Mouse (Mus musculus) kidney, embryonic 16.5 days (tissue): ENCODE measurements around the gene Ccdc12. TPM values are rescaled to one million over a fixed set of nuclear protein-coding genes. Genes with fewer than 3 reads are reported as not detected.

Experiments
- ATAC-seq: fragments of 200-750 bp; cut with Nextera tagmentation; 2 replicates; pipeline ENCODE4 v1.8.0; 2017; ENCODE audit warnings: moderate TSS enrichment; ENCODE audit not compliant: low FRiP score, low TSS enrichment
- H3K27ac ChIP-seq: fragments of 300-500 bp; sonication (generic); 2 replicates; pipeline ENCODE4 v1.5.1; 2014; ENCODE audit warnings: low read length
- H3K27me3 ChIP-seq: fragments of 300-500 bp; sonication (generic); 2 replicates; pipeline ENCODE4 v1.6.1; 2014; ENCODE audit warnings: low read length, control low read depth, mixed read lengths; ENCODE audit not compliant: insufficient read depth
- H3K36me3 ChIP-seq: fragments of 300-500 bp; sonication (generic); 2 replicates; pipeline ENCODE4 v1.6.1; 2014; ENCODE audit warnings: low read length, control low read depth, mixed read lengths; ENCODE audit not compliant: insufficient read depth
- H3K4me1 ChIP-seq: fragments of 300-500 bp; sonication (generic); 2 replicates; pipeline ENCODE4 v1.6.1; 2014; ENCODE audit warnings: low read length, control low read depth, mixed read lengths; ENCODE audit not compliant: insufficient read depth
- H3K4me2 ChIP-seq: fragments of 300-500 bp; sonication (generic); replicated peaks from 2 replicates; pipeline ENCODE4 v1.6.1; 2014; ENCODE audit warnings: low read depth, low read length
- H3K4me3 ChIP-seq: fragments of 300-500 bp; sonication (generic); 2 replicates; pipeline ENCODE4 v1.5.1; 2014; ENCODE audit warnings: mild to moderate bottlenecking, low read length
- H3K9ac ChIP-seq: fragments of 300-500 bp; sonication (generic); replicated peaks from 2 replicates; pipeline ENCODE4 v1.6.1; 2014; ENCODE audit warnings: low read length
- H3K9me3 ChIP-seq: fragments of 300-500 bp; sonication (generic); 2 replicates; pipeline ENCODE4 v1.6.1; 2016; ENCODE audit warnings: low read length, control low read depth
- WGBS: fragments of 180-500 bp; shearing (Covaris S2); extraction: QIAGEN DNeasy Blood & Tissue Kit; methylation state at CpG from one replicate; pipeline ENCODE4 v1.1.7; 2014; 5-methylcytosine and 5-hydroxymethylcytosine counted together
- polyA plus RNA-seq: library from polyadenylated mRNA; unstranded; fragments of >200 nt; fragmentation: Nextera tagmentation; extraction: Ambion mirVana; gene quantifications from 2 replicates; pipeline ENCODE4 v1.2.1, GENCODE M21; 2015

The Ccdc12 gene
- polyA plus RNA-seq, 1 experiment from 2014 or later: 155 TPM

DNA sequence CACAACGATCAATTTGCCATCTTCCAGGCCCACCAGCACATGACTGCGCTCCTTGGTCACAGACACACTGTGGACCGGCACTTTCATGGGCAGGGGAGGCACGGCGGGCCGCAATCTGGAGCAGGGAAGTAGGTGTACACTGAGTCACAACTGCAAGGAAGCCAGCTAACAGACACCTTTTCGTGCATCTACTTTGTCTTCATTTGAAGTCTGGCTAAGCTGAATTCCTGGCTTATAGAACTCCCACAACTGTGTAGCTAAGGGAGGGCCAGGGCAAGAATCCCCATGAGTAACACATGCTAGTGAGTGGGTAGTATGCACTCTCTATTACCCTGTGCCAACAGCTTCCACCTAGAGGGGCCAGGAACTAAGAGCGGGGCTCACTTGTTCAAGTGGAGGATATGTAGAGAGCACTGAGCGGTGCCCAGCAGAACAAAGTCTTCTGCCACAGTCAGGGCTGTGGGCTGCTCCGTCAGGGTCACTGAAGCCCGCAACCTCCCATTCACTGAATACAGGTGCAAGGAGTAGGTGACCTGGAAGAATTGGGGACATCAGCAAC lies 30.9 kb upstream of the Ccdc12 start:
- Histone ChIP-seq H3K27me3 (no peaks in the 10 kb centered on the region), H3K9me3 (no peaks in the 10 kb centered on the region), H3K4me3 (peak overlapping the region; percentile 56), H3K27ac (peak overlapping the region; percentile 93), H3K36me3 (peaks cover 21% of the 10 kb centered on the region), H3K4me1 (peaks cover 21% of the 10 kb centered on the region), H3K4me2 (peak overlapping the region; percentile 87), H3K9ac (peak overlapping the region; percentile 73)
- no peak for ATAC-seq
- 68% methylated on average over 11 of the region's 11 CpGs for WGBS

DNA sequence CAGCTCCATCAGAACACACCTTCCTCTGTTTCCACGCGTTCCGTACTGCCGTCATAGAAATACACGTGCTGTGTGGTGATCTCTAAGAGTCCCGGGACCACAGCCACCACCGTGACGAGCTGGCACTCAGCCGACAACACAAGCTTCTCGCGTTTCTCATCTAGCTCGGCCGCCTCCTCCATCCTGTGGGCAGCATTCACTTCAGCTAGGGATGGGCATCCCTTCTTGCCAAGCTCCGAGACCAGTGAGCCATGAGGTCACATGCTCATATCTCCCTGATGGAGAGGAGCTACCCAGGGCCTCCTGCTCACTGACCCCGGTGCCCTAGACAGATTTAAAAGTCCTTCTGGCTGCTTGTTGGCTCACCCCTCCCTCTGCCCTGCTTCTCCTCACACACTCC lies 26.1 kb upstream of the Ccdc12 start:
- Histone ChIP-seq H3K27ac (no peak overlapping the region), H3K4me2 (no peak overlapping the region), H3K27me3 (peaks cover 10% of the 10 kb centered on the region; the same call in 1 of the 2 replicates), H3K4me1 (peaks cover 21% of the 10 kb centered on the region), H3K36me3 (peaks cover 14% of the 10 kb centered on the region), H3K9me3 (no peaks in the 10 kb centered on the region), H3K9ac (no peak overlapping the region), H3K4me3 (no peak overlapping the region)
- ATAC-seq: peak; percentile 42
- 52% methylated on average over 15 of the region's 15 CpGs for WGBS

DNA sequence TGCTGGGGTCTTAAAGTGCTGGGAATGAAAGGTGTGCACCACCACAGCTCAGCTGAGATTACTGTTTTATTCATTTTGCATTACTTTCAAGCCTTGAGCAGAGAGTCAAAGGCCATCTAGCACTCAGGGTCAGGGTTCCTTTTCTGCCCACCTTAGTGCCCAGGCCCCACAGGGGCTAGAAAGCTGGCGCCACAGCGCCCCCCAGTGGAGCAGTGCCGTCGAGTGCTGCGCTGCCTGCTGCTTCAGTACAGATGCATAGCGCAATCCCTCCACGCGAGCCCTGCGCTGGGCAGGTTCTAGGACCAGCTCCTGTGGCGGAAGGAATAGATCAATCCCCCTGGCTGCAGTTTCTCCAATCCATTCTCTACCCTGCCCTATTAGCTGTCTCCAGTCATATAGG lies 25.1 kb upstream of the Ccdc12 start:
- WGBS: 26% methylated on average over 10 of the region's 10 CpGs
- H3K4me3 ChIP-seq: no peak overlapping the region
- peak overlapping the region; percentile 29 for H3K4me2 ChIP-seq
- H3K27ac ChIP-seq: no peak overlapping the region
- no peak for ATAC-seq
- H3K36me3 ChIP-seq: peaks cover 14% of the 10 kb centered on the region
- no peaks in the 10 kb centered on the region for H3K9me3 ChIP-seq
- peaks cover 10% of the 10 kb centered on the region; the same call in 1 of the 2 replicates for H3K27me3 ChIP-seq
- peaks cover 16% of the 10 kb centered on the region for H3K4me1 ChIP-seq
- no peak overlapping the region for H3K9ac ChIP-seq

DNA sequence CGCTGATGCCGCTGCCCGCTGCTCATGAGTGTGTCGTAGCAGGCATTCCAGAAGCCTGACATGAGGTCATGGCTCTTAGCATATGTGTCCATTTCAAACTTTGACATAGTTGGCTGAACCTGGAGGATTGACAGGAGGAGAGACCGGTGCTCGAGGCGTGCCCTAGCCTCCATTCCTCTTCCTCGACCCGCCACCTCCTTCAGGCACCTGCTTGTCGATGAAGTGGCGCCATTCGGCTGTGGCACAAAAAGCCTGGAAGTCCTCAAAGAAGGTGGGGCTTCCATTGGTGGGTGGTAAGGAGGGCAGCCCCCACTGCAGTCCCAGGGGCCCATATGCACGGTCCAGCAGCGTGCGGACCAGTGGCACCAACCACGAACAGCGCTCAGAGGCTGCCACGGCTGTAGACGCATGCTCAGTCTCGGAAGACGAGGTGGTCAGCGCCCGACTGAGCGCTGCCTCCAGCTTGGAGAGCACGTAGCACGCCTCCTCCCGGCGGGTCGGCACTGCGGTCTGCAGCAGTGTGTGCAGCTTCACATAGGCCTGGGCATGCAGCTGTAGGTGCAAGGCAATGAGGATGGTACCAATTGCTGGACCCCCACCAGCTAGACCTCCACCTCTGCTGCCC lies 24.5 kb upstream of the Ccdc12 start:
- H3K27me3 ChIP-seq: peaks cover 10% of the 10 kb centered on the region; the same call in 1 of the 2 replicates
- H3K4me1 ChIP-seq: peaks cover 16% of the 10 kb centered on the region
- peaks cover 14% of the 10 kb centered on the region for H3K36me3 ChIP-seq
- H3K4me3 ChIP-seq: no peak overlapping the region
- peak overlapping the region; percentile 29 for H3K4me2 ChIP-seq
- ATAC-seq: no peak
- no peaks in the 10 kb centered on the region for H3K9me3 ChIP-seq
- H3K27ac ChIP-seq: no peak overlapping the region
- no peak overlapping the region for H3K9ac ChIP-seq
- WGBS: 22% methylated on average over 30 of the region's 30 CpGs

GRCm38 (mm10) chr9:110632671-110633070 lies 23.6 kb upstream of the Ccdc12 start:
- H3K27me3 ChIP-seq: peaks cover 10% of the 10 kb centered on the region; the same call in 1 of the 2 replicates
- no peak overlapping the region for H3K4me3 ChIP-seq
- peaks cover 16% of the 10 kb centered on the region for H3K4me1 ChIP-seq
- 80% methylated on average over 15 of the region's 15 CpGs for WGBS
- H3K9me3 ChIP-seq: no peaks in the 10 kb centered on the region
- no peak overlapping the region for H3K27ac ChIP-seq
- peaks cover 12% of the 10 kb centered on the region for H3K36me3 ChIP-seq
- no peak for ATAC-seq
- no peak overlapping the region for H3K9ac ChIP-seq
- no peak overlapping the region for H3K4me2 ChIP-seq

GRCm38 (mm10) chr9:110633882-110634281 lies 22.4 kb upstream of the Ccdc12 start:
- WGBS: 69% methylated on average over 17 of the region's 17 CpGs

DNA sequence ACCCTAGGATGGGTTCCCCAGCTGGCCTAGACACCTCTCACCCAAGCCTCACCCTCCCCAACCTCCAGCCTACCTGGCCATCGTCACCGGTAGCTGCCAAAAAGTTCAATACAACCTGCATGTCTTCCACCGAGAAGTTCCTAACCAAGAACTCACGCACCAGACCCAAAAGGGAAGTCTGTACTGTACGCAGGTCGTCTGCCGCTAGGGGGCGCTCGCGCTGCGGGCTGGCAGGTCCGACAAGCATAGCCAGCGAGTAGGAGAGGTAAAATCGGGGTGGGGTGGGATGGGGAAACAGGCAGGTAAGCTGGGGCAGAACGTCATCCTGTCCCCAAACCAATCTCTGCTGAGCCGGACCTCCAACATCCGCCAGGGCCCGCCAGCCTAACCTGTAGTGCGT lies 21.1 kb upstream of the Ccdc12 start:
- Histone ChIP-seq H3K4me3 (no peak overlapping the region), H3K36me3 (peaks cover 19% of the 10 kb centered on the region; the same call in 1 of the 2 replicates), H3K4me1 (peaks cover 16% of the 10 kb centered on the region), H3K27ac (no peak overlapping the region), H3K27me3 (peaks cover 10% of the 10 kb centered on the region; the same call in 1 of the 2 replicates), H3K9ac (no peak overlapping the region), H3K4me2 (no peak overlapping the region), H3K9me3 (no peaks in the 10 kb centered on the region)
- WGBS: 9% methylated on average over 19 of the region's 19 CpGs
- no peak for ATAC-seq

More at GRCm38 (mm10) chr9:110633882-110634281, 22.4 kb upstream of the Ccdc12 start:
- Histone ChIP-seq H3K27me3 (peaks cover 10% of the 10 kb centered on the region; the same call in 1 of the 2 replicates), H3K27ac (no peak overlapping the region), H3K36me3 (peaks cover 15% of the 10 kb centered on the region; the same call in 1 of the 2 replicates), H3K4me1 (peaks cover 16% of the 10 kb centered on the region), H3K9ac (no peak overlapping the region), H3K4me2 (no peak overlapping the region), H3K9me3 (no peaks in the 10 kb centered on the region), H3K4me3 (no peak overlapping the region)
- ATAC-seq: no peak

- ATAC-seq: no peak
- Histone ChIP-seq H3K4me1 (peaks cover 20% of the 10 kb centered on the region), H3K36me3 (peaks cover 17% of the 10 kb centered on the region), H3K4me2 (no peak overlapping the region), H3K9ac (no peak overlapping the region), H3K4me3 (no peak overlapping the region), H3K27me3 (no peaks in the 10 kb centered on the region), H3K27ac (no peak overlapping the region), H3K9me3 (no peaks in the 10 kb centered on the region)
- WGBS: 80% methylated on average over 10 of the region's 10 CpGs
These were observed 17.7 kb upstream of the Ccdc12 start for GRCm38 (mm10) chr9:110638611-110639021.

- 82% methylated on average over 5 of the region's 5 CpGs for WGBS
- peaks cover 31% of the 10 kb centered on the region for H3K4me1 ChIP-seq
- no peak overlapping the region for H3K4me3 ChIP-seq
- H3K27ac ChIP-seq: no peak overlapping the region
- H3K9ac ChIP-seq: no peak overlapping the region
- ATAC-seq: no peak
- peaks cover 15% of the 10 kb centered on the region for H3K36me3 ChIP-seq
- H3K27me3 ChIP-seq: no peaks in the 10 kb centered on the region
- H3K9me3 ChIP-seq: no peaks in the 10 kb centered on the region
- no peak overlapping the region for H3K4me2 ChIP-seq
These were observed 15.3 kb upstream of the Ccdc12 start for GRCm38 (mm10) chr9:110641006-110641405.
